Mouse (Mus musculus): ENCODE data around the gene Mark3.
"Not testable (repeated sequence)": the region's sequence is repeated elsewhere in the genome, so short reads cannot be mapped to it uniquely, and the experiment has no call there.

Gene Mark3

DNA sequence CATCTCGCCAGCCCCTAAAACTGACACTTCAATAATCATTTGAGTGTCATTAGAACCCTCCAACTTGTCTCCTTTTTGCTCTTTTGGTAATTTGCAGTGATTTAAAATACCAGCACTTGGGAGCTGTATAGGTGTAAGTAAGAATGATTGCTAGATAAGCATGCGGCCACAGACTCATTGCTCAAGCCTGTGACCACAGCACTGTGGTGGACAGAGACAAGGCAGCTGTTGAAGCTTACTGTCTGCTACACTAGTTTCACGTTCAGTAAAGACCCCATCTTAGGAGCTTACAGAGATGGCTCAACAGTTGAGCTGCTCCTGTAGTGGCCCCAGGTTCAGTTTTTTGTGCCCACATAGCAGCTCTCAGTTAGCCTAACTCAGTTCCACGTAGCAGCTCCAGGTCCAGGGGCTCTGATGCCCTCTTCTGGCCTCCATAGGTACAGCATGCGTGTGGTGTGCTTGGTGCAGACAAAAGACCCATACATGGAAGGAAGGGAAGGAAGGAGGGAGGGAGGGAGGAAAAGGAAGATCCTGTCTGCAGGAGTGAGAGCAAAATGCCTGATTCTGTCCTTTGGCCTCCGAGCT is 73.8 kb downstream of the Mark3 start:
- DNase-seq (ENCODE audit: low read depth, low spot score) = peak; percentile 63

DNA sequence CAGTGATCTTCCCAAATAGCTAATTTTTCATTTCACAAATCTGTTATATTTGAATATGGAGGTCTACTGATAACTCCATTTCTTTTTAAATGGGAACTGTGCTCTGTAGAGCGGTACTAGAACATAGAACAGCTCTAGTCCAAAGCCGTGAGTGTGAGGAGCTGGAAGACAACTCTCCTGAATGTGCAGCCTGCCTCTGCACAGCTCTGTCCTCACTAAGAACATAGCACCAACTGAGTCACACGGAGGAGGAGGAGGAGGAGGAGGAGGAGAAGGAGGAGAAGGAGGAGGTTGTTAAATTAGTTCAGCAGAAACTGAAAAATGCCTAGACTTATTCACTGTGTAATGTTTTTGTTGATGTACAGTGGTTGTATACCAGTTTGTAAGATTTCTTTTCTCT is 78.6 kb downstream of the Mark3 start:
- no peak for DNase-seq (ENCODE audit: low read depth, low spot score)

DNA sequence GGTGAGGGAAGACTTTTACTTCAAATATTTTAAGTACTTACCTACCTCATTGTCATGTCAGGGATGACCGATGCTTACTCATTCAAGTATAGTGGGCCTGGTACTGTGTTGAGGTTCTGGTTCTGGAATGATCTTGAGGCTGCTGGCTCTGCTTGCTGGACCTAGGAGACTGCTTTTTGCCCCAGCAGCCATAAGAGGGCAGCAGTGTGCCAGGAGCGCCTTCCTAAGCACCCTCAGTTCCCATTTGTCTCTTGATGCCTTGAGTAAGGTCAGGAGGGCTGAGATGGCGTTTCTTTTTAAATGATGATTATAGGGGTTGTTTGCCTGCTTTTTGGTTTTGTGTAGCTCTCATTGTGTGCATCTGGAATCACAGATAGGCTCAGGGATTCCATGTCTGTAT is 79.1 kb downstream of the Mark3 start:
- peak; percentile 51 for DNase-seq (ENCODE audit: low read depth, low spot score)

DNA sequence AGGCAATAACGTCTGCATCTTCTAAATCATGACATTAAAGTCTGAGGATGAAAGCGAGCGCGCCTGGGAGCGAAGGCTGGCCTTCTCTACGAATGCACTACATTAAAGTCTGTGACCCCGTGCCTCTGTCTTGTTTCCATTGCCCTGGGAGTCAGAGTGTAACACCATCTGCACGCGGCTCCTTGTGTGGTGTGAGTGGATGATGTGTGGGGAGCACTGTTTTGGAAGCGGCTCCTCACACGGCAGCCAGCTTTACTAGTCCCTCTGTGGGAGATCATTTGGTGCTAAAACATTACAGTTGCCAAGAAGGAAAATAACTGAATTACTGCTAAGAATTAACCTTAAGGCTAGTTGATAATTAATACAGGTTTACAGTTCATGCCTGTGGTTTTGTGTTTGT is 81.4 kb downstream of the Mark3 start:
- no peak for DNase-seq (ENCODE audit: low read depth, low spot score)

DNA sequence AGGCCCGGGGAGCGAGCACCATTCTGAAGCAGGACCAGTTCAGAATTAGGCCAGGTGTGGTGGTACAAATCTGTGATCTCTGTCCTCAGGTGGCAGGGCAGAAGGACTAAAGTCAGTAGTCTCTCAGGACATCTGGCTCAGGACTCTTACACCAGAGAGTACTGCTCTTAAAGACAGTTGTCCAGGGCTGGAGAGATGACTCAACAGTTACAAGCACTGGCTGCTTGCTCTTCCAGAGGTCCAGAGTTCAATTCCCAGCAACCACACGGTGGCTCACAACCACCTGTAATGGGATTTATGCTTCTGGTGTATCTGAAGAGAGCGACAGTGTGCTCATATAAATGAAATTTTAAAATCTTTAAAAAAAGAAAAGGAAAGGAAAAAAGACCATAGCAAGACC is 85.0 kb downstream of the Mark3 start:
- no peak for DNase-seq (ENCODE audit: low read depth, low spot score)

DNA sequence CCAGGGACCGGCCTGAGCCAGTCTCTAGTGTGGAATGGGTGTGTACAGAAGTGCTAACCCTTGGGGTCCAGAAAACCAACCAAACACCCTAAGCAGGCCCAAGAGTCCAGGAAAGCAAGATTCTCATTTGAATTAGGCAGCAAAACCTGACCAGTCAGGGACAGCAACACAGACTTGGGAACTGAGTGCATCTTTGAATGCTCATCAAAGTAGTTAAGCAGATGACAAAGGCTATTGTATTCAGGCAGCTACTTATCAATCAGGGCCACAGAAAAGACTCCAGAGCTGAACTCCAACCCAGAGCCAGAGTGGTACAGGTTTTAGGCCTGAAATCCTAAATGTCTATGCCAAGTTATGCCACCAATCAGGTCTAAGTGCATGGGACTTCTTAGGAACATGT is 86.3 kb downstream of the Mark3 start:
- DNase-seq (ENCODE audit: low read depth, low spot score) = no peak

DNA sequence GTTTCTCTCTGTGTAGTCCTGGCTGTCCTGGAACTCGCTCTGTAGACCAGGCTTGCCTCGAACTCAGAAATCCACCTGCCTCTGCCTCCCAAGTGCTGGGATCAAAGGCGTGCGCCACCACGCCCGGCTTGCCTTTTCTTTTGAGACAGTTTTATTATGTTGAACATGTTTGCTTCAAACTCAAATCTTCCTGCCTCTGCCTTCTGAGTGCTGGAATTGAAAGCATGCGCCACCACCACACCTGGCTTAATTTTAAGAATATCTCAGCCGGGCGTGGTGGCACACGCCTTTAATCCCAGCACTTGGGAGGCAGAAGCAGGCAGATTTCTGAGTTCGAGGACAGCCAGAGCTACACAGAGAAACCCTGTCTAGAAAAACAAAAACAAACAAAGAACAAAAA is 87.2 kb downstream of the Mark3 start:
- DNase-seq (ENCODE audit: low read depth, low spot score) = not testable (repeated sequence)

DNA sequence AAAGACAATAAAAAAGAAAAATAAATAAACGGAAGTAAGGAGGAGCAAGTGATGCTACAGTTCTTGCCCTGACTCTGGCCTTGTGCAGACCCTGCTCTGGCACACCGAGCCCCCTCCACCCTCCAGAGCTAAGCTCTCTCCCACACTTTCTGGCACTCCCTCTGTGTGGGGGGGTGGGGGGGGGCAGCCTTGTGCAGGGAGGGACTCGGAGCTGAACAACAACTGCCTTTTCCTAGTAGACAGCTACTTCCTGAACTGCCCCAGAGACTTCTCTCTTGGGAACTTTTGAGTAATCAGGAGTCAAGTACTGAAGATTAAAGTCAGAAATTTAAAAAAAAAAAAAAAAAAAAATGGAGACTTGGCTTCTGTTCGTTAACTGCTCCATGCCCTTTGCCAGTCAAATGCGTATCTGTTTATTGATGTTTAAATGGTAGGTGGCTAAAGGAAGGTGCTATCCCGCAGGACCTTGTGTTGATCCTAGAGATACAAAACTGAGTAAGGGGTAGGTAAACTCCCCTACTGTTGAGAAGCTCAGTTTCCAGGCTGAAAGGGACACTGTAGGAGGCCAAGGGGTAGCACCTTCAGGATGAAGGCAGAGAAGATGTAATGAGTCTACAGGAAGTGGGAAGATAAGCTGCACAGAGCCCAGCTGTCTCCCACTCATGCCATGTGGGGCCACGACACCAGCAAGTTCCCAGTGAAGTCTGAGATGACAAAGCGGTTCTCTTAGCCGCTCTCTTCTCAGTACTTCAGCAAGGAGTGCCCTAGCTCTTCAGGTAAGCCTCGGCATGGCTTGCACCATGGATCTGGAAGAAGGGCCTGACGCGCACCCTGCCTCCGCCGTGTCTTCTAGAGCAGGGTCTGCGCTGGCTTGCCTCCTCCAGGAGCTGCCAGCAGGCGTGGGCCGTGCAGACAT is 89.2 kb downstream of the Mark3 start:
- no peak for DNase-seq (ENCODE audit: low read depth, low spot score)

DNA sequence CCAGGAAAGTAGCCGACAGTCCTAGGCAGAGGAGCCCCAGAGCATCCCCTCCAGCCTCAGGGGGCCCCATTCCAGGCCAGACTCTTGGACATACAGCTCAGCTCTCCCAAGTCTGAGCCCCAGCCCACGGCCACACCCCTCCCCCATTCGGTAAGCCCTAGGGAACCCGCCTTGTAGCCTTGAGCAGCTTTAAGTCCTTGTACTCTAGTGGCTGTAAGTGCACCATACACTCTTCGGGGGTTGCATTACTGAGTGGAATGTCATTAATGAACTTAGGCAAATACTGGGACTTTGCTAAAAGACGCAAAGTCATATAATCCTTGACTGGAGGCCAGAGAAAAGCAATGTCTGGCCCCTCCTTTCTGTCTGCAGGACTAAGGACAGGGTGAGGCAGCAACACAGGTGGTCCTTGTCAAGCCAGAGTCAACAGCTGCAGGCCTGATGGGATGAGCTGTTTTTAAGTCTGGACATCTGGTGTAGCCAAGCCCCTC is 89.9 kb downstream of the Mark3 start:
- no peak for DNase-seq (ENCODE audit: low read depth, low spot score)

DNA sequence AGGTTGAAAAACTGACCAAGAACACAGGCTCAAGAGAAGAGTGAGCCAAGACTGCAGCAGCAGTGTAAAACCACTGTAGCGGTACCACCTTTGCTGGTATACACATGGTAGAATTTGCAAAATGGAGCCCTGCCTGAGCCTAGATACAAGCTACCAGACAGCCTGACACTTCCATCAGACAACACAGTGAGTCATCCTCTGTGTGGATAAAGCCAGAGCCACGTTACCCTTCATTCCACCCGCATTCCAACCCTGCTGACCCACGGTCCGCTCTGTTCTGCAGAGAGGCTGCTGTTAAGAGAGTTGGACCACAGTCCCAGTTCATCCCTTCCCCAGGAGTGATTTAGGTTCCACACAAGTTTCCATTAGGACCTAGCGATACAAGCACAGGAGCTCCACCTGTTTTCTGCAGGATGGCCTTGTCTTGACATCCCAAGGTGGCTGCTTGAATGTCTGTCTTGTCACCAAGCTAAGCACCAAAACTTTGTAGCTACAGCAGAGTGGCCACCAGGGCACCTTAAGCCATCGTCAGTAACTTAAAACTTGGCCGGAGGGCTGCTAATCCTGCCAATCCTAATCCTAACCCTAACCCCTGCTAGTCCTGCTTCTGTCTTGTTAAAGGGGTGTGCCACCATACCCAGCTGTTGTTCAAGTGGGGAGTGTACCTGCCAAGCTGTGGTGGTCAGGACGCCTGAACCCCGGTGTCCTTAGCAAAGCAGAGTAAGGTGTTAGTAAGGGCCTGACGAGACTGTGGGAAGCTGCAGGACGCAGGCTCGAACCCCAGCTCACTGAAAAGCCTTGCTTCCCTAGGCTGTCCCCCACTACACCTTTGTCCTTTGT is 90.9 kb downstream of the Mark3 start:
- DNase-seq (ENCODE audit: low read depth, low spot score) = no peak

DNA sequence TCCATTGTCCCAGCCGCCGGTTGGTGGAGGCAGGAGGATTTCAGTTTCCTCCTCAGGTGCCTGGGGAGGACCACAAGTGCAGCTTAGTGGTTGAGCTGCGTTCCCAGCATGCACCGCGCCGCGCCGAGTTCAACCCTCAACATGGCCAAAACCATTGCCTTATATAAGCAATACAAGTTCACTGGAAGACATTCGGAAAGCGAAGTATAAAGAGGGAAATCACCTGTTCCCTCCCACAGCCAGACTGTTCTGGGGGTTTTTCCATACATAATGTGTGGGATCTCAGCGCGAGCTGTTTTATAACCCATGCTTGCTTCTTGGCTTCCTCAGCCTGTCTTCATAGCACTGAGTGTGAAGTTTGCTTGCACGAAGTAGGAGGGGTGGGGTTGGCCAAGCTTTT is 92.1 kb downstream of the Mark3 start:
- DNase-seq (ENCODE audit: low read depth, low spot score) = no peak

DNA sequence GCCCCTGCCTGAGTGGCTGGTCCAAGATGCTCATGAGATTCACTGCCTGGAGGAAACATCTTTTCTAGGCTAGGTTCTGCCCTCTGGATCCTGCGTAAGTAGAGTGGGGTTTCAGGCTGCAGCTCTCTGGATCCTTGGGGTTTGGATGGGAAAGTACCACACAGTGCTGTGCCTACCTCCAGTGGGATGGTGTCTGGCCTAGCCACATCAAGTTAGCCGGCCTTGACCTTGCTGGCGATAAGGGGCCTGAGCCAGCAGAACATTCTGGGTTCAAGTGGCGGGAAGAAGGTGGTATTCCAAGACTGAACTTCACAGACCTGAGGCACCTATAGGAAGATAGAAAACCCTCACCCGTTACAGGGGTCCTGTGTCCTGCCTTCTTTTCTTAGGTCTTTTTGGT is 93.1 kb downstream of the Mark3 start:
- no peak for DNase-seq (ENCODE audit: low read depth, low spot score)

DNA sequence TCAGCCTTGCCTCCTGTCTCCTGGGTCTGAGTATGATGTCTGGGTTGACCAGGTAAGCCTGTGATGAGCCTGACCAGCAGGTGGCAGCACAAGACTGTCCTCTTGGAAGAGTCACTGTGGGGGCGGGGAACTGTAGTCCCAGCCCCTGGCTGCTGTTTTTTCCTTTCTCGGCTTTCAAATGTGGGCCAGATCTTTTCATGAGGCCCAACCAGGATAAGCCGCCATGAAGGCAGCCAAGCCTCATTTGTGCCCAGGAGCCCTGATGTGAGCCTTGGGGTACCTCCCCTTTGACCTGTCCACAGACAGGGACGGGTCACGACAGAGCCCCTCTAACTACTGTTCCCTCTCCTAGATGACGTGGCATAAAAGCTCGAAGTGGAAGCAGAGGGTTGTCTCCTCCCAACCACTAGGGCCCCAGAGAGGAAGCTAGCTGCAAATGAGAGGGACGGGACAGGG is 94.2 kb downstream of the Mark3 start:
- DNase-seq (ENCODE audit: low read depth, low spot score) = peak; percentile 91

DNA sequence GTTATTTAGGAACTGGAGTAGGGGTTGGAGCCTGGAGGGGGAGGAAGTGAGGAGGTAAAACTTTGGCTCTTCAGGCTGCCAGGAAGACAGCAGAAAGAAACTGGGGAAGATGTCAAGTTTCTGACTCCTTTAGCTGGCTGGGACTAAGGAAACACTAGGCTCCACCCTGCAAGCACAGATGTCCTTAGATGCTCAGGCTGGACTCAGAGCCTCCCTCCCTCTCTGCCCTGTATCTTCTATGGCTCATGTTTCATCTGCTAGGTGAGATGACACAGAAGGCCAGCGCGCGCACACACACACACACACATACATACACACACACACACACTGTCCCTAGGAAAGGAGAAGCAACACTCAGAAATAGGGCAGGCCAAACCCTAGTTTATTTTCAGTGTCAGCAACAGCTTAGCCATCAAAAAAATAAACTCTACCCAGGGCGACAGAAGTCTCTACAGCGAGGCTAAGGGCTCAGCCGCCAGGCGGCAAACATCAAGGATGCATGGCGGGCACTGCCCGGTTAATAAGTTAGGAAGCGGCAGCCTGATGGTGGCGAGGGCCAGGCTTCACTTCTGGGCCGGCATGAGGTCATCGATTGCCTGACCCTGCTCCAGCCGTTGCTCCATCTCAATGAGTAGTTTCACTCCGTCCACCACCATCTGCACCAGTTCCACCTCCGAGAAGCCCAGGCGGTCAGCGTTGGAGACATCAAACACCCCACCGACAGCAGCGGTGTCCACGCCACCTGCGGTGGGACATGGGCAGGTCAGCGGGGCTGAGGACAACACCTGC is 94.9 kb downstream of the Mark3 start:
- DNase-seq (ENCODE audit: low read depth, low spot score) = no peak

DNA sequence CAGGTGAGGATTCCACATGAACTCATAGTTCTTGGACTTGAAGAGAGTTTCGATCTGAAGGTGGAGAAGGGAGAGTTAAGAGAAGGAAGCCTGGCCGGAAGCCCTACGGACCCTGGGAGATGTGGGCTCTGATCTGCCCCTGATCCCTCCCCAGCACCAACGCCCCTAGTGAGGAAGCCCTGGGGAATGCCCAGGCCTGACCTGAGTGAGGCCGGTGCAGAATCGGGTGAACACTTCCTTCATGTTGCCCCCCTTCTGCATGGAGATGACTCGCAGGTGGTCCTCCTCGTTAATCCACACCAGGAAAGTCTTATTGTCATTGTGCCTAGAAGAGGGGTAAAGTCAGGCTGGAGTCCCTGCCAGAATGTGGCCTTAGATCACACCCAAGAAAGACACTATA is 95.6 kb downstream of the Mark3 start:
- DNase-seq (ENCODE audit: low read depth, low spot score) = no peak

DNA sequence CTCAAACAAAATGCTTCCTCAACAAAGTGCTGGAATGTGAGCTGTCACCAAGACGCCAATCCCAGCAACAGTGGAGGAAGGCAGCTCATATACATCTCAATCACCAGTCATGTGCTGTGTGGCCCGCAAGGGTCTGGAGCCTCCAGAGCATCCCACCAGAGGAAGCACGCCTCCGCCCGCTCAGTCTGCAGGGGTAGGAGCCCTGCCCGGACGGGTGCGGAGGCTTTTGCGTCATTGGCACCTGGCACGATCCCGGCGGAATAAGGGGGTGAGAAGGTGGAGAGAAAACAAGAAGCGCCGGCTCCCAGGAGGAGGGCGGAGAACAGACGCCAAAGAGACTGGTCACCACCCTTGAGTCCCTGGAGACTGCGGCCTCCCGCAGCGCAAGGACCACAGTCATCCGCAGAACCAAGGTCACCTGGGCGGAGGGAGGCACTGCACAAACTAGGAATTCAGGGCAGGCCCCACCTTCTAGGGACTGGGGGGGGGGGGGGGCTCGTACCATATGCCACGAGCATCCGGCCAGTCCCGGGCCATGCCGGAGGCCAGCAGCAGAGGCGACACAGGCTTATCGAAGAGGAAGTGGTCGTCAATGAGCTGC is 96.1 kb downstream of the Mark3 start:
- no peak for DNase-seq (ENCODE audit: low read depth, low spot score)

DNA sequence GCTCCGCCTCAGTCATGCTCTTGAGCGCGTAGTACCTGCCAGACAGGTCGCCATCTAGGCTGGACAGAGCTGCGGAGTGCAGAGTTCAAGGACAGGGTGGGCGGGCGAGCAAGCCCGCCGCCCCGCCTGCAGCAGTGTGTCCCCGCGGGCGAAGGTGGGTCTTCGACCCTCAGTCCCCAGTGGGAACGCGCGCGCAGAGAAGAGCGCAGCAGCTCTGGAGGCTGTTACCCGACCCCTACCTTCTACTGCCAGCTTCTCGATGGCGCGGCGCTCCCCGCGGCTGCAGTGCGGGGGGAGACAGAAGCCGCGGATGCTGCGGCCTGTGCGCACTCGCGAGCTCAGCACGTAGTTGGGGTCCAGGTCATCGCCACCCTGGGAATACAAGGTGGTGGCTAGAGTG is 96.7 kb downstream of the Mark3 start:
- no peak for DNase-seq (ENCODE audit: low read depth, low spot score)

DNA sequence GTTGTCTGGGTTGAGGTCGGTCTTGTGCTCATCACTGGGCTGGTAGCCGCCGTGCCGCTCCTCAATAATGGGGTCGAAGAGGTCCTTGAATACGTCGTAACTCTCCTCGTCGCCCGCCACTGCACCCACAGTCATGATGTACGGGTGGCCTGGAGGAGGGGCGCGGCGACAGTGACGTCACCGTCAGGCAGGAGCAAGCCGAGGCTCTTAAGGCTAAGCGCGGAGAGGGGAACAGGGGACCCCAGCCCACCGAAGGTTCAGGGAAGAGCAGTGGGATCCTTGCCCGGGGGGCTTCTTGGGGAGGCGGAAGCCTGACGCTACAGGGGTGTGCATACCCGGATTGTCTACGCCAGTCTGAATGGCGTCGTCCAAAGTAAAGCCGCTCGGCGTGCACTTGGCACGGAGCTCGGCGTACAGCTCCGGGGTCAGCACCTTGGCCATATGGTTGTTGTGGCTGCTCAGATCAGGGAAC is 97.1 kb downstream of the Mark3 start:
- DNase-seq (ENCODE audit: low read depth, low spot score) = no peak

DNA sequence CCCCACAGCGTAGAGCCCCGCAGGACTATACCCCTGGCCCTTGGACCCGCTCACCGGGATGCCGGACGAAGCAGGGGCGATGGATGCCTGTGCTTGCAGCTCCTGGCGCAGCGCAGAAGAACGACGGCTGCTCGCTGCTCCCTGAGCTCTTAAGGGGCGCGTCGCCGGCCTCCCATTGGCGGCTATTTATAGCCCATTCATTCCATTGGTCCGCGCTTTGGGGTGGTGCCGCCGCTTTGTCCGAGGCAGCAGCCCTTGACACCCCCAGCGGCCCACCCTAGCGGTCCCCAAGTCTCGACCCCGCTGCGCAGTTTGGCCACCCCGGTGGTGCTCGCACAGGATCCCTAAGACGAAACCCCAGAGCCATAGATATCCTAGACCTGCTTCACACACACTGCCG is 97.9 kb downstream of the Mark3 start, which contains the start of gene Ckb:
Gene Ckb (minus strand): TSS at position 163 of the 400 bp plus-strand sequence.
- DNase-seq (ENCODE audit: low read depth, low spot score) = no peak

DNA sequence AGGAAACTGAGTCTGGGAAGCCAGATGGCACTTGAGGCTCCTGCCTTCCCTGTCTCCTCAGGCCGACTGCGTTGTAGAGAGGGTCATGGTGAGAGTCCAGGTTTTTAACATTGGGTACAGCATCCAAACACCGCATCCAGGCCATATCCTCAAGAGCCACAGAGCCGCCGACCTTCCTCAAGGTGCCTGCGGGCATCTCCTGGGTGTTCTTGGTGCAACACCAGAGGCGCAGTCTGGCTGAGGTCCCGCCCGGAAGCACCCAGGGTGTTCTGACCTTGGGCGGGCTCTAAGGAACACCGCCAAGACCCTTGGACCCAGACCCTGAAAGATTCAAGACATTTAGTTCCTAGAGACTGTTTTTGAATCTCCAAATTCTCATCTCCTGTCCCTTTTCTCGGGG is 98.3 kb downstream of the Mark3 start:
- DNase-seq (ENCODE audit: low read depth, low spot score) = no peak
